Mouse (Mus musculus): Measurements from ENCODE around the gene Pfkl.
"Not testable (repeated sequence)": the region's sequence is repeated elsewhere in the genome, so short reads cannot be mapped to it uniquely, and the experiment has no call there.

Gene Pfkl

DNA sequence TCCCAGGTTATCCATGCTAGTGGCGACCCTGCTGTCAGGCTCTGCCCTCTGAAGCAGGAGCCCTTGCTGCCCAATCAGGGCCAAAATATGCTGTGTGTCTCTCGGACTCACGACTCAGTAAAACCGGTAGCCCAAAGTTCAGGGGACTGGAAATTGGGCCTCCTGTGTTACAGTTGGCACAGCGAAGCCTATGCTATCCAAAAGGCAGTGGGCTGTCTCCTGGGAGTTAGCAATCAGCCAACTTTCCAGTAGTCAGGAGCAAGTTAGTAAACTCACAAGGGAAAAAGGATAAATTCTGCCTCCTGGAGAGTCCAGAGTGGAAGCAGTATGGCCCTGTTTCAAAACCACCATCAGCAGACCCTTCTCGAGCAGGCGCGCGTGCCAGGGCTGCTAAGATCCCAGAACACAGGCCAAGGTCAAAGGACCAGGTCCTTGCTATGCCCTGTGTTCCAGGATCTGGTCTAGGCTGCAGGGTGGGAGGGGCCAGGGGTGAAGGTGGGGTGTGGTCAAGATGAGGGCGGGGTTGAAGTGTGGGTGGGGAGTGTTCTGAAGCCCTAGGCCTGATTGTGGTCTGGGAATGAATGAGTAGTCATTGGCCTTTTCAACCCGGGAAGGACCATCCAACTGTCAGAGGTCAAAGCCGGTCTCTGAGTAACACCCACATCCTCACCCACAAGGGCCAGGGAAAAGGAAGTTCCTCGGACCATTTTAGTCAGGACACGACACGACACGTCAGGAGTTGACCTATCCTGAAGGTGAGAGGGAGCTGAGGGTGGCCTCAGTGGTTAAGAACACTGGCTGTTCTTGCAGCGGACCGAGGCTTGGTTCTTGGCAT is 3.0 kb upstream of the Pfkl start:
- DNase-seq (ENCODE audit: low read depth): no peak

DNA sequence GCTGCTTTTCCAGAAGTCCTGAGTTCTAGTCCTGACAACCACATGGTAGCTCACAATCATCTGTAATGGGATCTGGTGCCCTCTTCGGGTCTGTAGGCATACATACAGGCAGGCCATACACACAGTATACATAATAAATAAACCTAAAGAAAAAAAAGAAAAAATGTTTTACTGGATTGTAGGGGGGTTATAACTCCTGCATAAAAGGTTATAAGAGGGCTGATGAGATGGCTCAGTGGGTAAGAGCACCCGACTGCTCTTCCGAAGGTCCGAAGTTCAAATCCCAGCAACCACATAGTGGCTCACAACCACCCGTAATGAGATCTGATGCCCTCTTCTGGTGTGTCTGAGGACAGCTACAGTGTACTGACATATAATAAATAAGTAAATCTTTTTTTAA is 1.2 kb upstream of the Pfkl start:
- DNase-seq (ENCODE audit: low read depth): not testable (repeated sequence)

DNA sequence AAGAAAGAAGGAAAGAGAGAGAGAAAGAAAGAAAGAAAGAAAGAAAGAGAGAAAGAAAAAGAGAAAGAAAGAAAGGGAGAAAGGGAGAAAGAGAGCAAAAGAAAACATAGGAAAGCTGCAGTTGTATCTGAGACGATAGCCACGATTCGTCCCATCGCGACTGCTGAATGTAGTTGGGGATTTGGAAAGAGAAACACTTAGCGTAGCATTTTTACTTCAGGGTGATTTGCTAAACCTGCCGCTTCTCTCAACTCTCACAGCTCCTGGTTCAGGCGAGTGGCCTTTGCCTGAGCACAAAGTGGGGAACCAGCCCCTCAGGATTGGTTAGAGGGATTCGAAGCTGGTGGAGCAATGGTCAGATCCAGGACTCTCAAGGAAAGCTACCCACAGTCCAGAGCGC is 452 bp upstream of the Pfkl start:
- no peak for DNase-seq (ENCODE audit: low read depth)

DNA sequence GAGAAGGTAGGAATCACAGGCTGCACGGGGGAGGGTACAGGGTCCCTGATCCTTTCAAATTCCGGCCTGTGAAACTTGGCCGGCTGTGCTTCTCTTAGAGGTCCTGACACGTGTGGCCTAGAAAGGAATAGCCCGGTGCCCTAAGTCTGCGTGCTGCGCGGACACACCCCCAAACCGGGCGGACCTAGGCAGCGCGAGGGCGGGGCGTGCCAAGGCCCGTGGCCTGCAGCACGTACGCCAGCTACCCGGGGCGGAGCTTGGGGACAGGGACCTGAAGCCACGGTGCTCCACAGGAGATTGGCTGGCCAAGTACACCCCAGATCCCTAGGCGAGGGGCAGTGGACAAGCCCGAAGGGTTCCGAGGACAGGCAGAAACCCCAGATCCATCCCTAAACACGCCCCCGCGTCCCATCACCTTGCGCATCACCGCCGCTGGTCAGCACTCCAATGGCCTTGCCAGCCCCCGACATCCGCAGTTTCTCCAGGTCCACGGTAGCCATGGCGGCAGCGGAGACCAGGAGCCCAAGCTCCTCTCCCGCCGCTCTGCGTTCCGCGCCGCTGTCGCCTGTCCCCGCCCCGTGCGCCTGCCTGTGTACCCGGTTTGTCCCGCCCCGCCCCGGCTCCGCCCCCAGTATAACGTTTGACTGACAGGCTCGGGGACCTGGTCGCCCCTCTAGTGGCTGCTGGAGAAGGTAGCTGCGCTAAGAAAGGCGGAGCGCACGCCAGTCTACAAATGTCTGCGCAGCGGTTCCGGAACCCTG is 519 bp downstream of the Pfkl start:
- DNase-seq (ENCODE audit: low read depth): peak; percentile 89

DNA sequence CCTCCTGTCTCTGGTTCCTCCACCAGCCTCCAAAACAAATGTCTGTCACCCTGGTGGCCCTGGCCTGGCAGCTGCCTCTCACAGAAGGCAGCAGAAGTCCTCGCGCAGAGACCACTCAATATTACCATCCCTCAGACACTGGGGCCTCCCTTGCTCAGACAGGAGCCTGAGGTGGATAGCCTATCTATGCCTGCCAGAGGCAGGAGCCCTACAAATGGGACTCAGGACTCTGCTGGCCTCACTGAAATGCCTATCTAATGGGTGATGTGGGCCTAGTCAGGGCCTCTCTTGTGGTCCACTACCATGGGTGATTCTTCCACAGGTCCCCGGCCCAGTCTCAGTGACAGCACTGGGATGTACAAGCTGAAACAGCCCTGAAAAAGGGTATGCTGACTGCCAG is 1.7 kb downstream of the Pfkl start:
- DNase-seq (ENCODE audit: low read depth): no peak

DNA sequence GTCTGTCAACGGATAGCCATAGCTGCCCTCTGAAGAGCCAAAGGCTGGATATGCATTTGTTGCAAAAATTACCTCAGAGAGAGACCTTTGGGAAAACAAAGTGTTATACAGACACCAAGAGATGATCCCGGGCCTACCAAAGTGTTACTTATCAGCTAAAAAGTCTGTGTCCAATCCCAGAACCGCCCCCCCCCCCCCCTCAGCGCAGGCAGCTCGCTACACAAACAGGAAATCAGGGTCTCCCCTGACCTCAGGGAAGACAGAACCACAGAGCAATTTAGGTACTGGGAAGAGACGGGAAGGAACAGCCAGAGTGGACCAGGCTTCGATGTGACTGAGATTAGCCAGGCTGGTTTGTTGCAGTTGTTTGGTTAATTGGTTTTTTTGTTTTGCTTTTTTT is 2.7 kb downstream of the Pfkl start:
- DNase-seq (ENCODE audit: low read depth): no peak

DNA sequence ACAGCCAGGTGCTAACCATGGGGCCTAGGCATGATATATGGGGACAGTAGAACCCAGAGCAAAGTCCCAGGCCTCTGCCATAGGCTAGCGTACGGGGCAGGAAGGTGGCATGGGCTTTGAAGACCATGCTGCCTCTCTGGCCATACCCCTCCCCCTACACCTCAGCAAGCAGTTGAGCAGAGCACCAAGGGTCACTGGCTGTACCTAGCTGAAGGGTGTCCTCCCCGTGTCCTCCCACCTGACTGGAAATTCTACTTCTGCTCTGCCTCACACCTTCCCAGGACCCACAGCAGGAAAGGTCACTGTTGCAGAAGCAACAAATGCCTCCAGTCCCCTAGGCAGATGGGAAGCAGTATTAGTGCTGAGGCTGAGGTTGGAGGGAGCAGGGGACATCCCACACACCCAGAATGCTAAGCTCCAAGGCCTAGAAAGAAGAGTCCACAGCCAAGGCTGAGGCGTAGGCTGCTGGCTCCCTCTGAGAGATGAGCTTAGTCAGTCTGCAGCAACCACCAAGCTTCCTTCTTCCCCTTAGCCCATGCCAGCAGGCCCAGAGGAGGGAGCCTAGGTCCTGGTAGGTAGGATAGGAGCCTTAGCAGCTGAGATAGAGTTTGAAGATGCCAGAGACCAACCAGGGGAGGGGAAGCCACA is 4.0 kb downstream of the Pfkl start:
- DNase-seq (ENCODE audit: low read depth): no peak

DNA sequence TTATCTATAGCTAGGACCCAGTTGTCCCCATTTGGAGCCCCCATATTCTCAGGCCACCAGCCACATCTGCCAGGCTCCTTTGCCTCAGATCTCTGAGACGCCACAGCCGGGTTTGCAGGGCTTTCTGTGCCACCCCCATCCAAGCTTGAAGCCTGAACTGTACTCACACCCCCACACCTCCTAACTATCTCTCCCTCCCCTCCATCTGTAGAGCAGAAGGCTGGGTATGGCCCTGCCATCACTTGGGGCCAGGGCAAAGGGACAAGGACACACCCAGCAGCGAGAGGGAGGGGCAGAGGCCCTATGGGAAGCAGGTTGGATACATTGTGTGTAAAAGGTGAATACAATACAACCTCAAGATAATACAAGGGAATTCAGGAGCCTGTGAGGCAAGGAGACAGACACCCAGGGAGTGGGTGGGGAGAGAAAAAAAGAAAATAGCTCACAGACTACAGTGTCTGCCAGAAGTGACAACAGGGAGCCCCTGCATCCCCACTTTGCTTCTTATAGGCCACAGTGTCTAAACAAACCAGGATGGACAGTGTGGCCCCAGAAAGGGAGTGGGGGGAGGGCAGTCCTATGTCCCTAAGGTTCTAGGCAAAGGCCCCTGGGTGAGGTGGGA is 5.3 kb downstream of the Pfkl start:
- DNase-seq (ENCODE audit: low read depth): no peak

DNA sequence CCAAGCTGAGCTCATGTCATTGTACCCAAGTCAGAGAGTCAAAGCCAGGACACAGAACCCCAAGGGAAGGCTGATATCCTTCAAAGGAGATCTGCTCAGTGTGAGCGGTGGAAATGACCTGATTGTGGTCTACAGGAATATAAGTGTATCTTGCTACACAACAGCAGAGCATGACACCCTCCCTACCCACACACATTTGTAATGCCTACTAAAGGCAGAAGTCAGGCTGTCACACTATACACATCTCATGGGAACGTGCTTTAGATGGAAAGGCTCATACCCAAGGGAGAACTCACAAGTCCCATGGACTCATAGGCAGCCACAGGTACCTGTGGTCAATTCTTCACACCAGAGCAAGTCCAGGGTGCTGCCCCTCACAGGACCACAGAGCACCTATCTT is 7.6 kb downstream of the Pfkl start:
- no peak for DNase-seq (ENCODE audit: low read depth)

DNA sequence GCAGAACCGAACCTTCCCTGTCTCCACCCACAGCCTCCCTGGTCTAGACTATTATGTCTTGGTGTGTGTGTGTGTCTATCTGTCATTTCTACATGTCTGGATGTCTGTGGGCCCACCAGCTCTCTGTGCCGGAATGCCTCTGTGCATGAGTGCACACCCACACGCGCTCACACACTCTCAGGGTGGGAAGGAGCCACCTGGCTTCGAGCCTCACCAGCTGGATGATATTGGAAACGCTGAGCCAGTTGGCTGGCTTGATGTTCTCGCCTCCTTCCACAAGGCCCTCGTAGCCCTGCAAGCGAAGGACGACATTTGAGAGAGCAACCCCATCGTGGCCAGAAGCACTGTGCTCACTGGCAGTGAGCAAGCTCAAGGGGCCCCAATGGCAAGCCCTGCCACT is 8.1 kb downstream of the Pfkl start:
- DNase-seq (ENCODE audit: low read depth): no peak

DNA sequence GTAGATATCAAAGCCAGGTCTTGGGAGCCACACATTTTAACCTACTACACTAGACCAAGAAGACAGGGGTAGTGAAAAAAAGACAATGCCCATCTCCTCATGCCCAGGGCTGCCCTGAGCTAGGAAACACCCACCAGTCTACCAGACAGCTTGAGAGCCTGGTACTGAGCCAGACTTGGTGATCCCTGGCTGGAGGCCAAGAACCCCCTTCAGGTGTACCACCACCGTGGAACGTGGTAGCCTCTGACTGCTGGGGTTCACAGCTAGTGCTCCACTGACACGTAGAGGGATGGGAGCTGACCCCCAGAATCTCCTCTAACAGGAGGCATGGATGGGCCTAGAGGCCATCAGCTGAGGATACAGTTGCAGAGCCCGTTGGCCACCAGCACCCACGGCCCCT is 9.7 kb downstream of the Pfkl start:
- no peak for DNase-seq (ENCODE audit: low read depth)

DNA sequence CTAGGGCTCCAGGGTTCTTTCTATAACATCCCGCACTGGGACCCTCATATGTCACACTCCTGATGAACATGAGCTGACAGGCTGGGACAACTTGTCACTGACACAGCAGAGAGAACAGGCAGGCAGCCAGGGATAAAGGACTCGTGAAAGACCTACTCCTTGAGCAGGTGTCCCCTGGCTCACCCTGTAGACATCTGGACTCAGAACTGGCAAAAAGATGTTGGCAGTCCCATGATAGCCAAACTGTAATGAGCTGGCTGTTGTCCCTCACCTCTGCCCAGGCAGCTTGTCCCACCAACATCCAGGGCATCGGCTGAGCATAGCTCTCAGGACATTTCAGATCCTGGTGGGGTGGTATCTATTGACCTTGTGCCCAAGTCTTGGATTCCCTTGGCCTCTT is 14.2 kb downstream of the Pfkl start:
- no peak for DNase-seq (ENCODE audit: low read depth)

DNA sequence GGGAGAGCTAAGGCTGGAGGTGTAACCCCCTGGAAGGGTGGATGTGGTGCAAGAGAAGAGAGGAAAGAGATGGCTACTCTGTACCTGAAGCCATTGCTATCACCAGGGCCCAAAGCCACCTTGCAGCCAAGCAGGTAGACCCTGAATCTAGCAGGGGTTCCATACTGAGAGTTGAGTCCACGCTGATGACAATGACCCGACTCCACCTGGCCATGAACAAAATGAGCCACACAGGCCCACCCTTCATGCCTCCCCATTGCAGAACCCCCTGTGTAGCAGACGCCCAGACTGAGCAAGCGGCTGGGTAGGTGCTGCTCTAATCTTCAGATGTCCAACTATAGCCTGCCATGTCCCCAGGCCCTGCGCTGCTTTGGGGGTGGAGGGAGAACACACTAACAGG is 24.1 kb downstream of the Pfkl start:
- no peak for DNase-seq (ENCODE audit: low read depth)

DNA sequence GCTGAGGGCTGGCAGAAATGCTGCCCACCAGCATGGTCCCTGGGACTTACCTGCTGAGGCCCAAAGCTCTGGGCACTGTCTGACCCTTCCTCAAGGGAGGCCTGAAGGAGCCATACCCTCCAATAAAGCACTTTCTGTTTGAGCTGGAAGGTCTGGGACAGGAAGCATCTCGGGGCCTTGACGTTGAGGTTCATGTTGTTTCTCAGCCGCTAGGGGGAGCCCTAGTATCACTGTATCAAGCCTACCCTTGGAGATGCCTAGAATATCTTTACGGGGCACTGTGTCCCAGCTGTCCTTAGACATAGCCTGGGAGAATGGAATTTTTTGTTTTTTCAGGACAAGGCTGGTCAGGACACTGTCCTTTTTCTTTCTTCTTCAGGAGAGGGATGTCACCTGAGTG is 25.2 kb downstream of the Pfkl start:
- peak; percentile 77 for DNase-seq (ENCODE audit: low read depth)

DNA sequence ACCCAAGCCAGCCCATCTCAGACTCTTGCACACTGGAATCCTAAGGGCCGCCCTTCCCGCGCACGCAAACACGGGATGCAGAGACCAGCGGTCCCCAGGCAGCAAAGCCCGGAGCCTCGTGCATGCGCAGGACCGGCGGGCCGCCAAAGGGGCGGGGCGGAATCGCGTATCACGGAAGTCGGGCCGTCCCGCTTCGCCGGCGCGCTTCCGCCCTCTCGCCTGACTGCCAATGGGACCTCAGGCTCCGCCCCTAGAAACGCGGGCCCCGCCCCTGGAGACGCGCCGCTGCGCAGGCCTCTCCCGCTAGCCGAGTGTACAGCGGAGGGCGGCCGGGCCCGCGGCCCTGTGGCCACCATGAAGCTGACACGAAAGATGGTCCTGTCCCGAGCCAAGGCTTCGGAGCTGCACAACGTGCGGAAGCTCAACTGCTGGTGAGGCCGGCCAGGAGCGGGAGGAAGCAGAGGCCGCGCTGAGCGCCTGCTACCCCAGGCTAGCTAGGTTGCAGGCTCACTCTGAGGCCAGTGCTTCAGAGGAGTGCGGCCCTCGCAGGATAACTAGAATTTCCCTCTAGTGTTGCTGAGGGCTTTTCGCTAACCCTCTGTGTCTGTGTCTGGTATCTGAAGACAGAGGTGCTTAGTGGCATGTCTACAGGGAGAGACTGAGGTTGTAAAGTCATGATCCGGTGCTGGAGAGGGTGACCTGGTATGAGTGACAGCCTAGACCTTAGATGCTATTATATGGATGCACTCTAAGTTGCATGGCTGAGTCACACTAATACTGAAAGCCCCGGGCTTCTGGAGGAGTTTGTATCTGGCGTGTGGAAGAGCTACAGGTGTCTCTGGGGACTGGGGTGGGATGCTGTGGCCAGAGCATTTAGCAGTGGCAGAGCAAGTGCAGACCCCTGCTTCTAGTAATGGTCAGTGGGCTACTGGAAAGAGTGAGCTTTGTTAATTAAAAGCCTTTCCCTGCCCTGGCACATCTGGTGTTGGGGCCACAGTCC is 31.2 kb downstream of the Pfkl start, which contains the start of gene 1810043G02Rik:
1810043G02Rik (plus strand) TSS at position 174 of the 1,000 bp plus-strand sequence.
- peak; percentile 91 for DNase-seq (ENCODE audit: low read depth)

DNA sequence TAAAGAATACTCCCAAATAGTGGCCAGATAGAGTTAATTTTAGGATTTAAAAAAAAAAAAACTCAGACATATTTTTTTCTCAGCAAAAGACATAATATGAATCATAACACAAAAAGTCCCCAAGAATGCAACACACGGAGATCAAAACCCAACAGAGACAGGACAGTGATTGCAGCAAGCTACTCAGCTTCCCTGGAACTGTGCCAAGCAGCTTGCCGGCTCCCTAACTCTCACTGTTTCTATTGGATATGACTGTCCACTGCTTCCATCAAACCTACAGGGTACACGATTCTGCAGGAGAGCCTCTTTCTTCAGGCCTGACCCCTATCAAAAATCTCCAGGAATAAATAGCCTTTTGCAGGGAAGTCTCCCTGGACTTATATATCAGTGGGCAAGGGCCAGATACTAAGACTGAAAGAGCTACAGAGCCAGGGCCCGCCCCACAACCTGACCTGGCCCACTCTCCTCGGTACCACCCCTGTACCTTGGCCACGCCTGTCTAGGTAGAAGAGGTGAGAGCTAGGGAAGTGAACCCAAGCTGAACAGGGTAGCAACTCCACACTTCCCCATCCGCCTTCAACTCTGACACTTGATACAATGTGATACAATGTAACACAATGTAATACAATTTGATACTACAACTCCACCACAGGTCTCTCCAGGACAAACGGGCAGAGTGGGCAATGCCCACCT is 33.3 kb downstream of the Pfkl start:
- no peak for DNase-seq (ENCODE audit: low read depth)

DNA sequence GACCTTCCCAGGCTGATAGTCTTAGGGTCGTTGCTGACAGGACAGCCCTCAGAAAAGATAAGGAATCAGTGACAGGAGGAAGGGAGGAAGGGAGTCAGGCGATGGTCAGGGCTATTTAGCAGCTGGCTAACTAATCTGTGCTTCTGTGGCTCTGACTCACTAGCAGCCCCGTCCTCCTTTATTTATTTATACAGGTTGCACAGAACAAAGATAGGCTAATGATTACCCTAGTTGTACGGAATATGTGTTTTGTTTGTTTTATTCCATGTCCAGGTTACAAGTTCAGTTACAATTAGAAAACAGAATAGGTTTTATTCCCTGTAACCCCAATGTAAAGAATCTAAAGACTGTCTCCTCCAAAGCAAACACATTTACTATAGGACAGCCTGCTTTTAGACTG is 34.2 kb downstream of the Pfkl start:
- DNase-seq (ENCODE audit: low read depth): no peak

DNA sequence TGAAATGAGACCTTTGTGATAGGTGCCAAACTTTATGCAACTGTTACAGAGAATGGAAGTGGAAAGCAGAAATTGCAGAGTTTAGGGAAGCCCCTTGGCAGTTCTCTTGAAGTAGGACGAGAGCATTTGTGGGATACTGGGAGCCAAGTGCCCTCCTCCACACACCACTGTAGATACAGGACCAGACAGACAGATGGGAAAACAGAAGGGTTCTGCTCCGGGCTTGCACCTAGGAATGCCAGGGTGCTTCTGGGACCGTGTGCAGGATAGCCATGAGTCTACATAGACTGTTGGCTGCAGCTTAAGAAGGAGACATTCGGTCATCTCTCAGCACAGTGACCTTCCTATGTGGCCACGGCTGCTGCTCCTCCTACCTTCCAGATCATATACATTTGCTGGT is 35.1 kb downstream of the Pfkl start:
- DNase-seq (ENCODE audit: low read depth): no peak

DNA sequence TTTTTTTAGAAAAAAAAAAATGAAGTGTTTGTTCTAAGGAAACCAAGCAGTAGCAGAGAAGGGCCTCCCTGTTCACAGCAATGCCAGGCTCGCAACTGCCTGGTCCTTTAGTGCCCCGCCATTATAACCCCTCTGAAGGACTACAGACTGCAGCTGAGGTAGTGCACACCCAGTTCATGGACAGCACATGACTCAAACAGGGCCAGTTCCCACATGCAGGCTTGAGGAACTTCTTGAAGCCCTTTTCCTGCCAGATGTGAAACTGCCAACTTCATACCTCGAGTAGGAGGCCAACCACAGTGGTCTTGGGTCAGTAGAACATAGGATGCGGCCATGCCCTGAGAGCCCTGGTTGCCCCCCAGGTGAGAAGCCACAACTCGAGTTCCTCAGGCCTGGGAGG is 35.6 kb downstream of the Pfkl start:
- DNase-seq (ENCODE audit: low read depth): no peak

DNA sequence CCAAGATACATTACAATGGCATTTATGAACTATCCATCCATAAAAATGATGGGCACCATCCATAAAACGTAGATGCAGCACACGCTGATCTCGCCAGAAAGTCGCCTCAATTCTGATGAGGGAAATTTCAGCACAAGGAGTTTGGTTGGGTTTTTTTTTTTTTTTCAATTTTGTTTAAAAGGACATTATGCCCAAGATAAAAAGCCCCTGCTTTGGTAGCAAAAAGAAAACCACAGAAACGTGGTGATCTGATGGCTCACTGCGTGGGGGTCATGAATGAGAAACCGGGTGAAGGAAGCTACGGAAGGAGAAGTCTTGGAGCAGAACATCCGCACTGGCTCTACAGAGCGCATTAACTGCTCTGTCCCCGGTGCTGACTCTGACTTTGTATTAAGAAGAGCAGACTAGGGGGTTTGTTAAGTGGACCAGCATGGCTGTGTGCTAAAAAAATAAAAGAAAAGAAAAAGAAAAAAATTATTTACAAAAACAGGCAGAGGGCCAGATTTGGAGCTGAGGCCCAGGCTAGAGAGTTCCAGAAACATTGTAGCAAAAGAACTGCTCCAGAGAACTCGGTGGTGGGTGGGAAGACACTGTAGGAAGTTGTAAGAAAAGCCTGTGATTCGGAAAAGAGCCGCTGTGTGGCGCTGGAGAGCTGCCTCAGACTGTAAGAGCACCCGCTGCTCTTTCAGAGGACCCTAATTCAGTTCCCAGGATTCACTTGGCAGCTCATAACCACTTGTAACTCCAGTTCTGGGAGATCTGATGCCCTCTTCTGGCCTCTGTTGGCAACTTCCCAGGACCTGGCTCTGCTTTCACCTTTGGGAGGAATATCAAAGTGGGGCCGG is 38.0 kb downstream of the Pfkl start:
- peak; percentile 39 for DNase-seq (ENCODE audit: low read depth)

Measured in c-Kit-positive CD71-negative TER-119-negative erythroid progenitor cells, embryonic 14.5 days (primary cell).